Mouse (Mus musculus) monocyte, adult 2 months (primary cell): ENCODE results near the gene Pcx.

Experiments
- DNase-seq, 2 experiments: peaks; one replicate each; pipeline ENCODE4 v3.0.0; 2022; ENCODE audit warnings: low spot score in 2 of 2, low read depth in 1 of 2

Gene Pcx

DNA sequence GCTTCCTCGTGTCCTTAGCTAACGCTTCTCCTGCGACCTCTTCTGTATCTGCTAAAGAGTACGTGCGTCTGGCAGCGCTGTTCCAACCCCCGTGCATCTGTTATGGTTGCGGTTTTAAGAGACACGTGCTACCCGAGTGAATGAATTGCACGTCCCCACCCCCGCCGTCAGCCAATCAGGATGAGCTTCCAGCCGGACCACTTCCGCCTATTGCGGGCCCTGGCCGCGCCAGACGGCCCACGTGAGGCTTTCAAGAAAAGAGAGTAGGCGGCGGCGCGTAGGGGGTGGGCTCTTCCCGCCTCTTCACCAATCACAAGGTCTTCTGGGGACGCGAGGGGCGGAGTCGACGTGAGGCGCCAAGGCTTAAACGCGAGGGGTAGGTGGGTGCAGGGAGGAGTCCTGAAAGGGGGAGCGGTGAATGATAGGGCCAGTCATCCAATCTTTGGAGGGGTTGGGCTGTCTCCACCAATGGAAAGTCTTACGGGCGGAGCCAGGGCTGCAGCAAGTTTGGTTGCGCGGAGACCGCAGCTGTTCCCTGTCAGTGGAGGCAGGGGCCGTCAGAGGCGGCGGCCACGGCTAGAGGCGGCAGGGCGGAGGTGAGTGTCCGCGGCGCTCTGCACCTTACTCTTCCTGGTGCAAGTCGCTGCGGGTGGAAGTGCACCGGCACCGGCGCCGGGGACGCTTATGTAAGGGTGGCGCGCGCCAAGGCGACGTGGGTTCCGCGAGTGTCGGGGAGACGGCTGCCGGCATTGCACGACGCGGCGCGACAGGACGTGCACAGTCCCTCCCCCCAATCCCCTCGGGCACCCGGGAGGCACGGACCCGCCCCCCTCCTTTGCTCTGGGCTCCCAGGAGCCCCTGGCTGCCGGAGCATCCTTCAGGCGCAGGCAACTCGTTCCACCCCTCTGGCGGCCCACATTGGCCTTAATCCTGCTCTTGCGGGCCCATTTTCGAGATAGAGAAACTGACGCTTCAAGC lies at the start of gene Pcx:
TSS of gene Pcx (plus strand) at position 487 of the 978 bp plus-strand sequence.
- DNase-seq, result peak; percentile 98 to 99

DNA sequence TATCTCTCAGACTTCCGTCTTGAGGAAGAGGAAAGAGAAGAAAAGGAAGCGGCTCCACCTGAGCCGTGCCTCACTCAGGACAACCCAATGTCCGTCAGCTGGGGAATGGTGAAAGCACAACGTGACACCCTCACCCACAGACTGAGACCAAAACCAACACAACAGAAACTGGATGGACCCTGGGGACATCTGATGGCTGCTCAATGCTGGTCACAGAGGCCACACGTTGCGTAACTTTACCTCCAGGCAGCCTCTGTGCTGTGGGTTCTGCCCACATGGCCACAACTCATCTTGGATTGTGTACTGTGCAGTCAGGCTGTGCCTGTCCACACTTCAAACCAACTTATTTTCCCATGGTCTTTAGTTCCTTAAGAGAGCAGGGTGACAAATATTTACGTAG lies 48.3 kb upstream of the Pcx start:
- DNase-seq, result no peak

DNA sequence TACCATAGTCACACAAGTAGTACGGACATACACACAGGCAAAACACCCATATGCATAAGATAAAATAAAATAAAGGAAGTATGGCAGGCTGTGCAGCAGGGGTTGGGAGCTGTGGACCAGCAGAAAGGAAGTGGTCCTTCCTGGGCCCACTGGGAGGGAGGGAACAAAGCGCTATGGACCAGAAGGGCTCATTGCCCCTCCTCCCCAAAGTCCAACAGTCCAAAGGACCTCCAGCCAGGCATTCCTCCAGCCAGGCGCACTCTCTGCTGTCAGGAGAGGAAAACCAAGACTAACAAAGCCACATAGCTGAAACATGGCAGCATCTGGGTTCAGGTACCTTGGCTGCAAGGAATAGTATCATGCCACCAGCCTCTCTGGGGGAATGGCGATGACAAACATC lies 45.6 kb upstream of the Pcx start:
- DNase-seq, result no peak

DNA sequence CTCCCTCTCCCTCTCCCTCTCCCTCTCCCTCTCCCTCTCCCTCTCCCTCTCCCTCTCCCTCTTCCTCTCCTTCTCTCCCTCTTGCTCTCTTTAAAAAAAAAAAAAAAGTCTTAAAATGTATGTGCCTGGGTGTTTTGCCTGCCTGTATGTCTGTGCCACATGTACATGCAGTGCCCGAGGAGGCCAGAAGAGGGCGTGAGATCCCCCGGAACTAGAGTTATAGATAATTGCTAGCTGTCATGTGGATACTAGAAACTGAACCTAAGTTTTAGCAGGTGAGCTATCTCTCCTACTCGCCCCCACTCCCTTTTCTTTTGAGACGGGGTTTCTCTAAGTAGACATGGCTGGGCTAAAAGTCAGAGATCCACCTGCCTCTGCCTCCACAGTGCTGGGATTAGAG lies 41.9 kb upstream of the Pcx start:
- no peak for DNase-seq

DNA sequence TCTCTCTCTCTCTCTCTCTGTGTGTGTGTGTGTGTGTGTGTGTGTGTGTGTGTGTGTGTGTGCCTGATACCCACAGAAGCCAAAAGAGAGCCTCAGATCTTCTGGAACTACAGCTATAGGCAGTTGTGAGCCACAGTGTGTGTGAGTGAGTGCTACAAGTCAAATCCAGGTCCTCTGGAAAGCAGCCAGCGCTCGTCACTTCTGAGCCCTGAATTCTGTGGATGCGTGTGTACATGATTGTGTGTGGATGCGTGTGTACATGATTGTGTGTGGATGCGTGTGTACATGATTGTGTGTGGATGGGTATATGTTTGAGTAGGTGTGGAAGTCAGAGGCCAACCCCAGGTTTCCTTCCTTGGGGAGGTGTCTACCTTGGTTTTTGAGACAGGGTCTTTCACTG lies 36.7 kb upstream of the Pcx start:
- no peak for DNase-seq

DNA sequence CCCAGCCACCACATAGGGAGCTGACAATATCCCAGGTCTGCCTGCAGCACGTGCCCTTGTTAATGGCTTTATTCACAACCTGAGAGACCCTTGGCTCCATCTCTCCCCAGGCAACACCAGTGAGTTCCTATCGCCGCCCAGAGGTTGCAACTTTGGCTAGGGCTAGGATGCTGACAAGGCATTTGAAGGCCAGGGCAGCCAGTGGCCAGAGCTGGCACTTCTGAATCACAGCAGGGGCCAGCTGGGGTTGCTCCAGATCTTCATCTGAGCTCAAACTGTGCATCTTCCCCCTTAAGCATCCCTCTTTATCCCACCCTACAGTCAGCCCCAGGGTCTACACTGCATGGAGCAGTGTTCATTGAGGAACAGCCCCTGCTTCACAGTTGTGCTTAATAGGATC lies 35.5 kb upstream of the Pcx start:
- DNase-seq, result no peak

DNA sequence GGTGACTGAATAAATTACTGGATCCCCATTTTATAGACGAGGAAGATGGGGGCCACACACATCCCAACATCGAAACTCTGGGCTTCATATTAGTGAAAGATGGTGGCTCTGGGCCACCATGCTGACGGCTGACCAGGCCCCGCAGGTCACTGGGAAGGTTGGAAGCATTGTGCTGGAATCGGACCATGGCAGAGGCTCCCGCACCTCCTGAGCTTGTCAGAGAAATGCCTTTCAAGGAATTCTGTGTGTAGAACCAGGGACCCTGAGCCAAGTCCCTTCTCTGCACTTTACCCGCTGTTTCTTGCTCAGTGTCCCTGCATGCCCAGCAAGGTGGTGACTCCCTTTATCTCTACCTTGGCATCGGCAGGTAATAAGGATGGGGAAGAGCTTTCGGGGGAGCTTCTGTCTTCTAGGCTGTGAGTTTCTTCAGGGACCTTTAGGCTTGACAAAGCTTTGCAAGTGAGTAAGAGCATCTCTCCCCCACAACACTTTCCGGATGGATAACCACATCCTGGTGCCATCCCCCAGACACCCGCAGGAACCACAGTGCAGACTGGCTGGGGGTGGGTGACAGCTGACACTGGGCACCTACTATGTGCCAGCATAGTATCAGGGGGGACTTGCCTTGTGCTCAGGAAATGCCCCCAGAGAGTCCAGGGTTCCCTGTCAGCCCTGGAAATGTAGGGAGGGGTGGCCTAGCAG lies 34.9 kb upstream of the Pcx start:
- no peak for DNase-seq

DNA sequence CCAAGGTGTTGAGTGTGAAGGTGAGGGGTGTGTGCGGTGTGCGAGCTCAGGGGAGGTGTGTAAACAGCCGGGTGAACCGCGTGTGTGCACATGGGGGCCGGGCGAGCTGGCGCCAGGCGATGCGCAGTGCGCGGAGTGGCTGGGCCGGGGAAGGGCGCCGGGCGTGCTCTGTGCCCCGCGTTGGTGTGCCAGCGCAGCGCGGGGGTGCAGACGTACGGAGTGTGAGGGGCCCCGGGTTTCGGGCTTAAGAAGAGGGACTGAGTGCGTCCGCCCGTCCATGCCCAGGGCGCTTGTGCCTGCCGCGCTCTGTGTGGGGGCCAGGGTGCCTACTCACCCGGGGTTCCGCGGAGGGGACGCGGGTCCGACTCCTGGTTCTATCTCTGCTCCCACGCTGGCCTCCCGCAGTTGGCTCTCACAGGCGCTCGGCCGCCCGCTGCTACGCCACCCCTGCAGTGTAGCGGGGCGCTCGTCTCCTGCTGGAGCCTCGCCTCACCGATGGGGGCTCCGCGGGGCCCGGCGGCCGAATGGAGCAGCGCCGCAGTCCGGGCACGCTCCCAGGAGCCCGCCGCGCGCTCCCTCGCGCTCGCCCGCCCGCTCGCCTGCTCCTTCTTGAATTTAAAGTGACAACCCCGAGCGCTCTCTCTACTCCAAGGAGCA lies 33.5 kb upstream of the Pcx start:
- no peak for DNase-seq

DNA sequence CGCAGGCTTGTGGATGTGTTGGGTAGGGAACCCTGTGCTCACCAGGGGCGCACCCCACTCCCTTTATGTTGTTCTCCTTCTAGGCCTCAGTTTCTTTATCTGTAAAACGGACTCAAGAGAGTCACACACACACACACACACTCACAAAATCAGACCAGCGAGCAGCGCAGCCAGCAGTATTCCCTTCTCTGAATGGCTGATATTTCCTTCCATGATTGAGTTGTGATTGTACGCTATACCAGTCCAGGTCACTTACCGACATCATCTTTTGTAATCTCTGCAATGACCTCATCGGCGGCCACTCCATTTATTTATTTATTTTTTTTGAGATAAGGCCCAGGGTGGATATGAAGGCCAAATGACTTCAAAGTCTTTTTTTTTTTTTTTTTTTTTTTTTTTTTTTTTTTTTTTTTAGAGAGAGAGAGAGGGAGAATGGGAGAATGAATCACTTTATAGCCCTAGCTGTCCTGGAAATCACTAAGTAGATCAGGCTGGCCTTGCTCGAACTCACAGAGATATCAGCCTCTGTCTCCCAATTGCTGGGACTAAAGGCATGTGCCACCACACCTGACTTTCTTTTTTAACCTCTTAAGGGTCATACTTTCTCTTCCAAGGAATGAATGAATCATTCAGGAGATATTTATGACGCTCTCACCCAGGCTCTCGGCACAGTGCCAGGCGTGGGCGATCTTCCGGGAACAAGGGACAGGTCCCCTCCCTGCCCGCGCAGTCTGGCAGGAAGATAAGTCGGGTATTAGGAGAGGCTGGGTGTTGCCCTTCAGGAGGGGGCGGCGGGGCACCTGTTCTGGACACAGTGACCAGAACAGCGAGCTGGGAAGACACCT lies 32.7 kb upstream of the Pcx start, which contains the start of gene Syt12:
TSS of gene Syt12 (minus strand) at position 103 of the 845 bp plus-strand sequence.
- DNase-seq, result no peak

DNA sequence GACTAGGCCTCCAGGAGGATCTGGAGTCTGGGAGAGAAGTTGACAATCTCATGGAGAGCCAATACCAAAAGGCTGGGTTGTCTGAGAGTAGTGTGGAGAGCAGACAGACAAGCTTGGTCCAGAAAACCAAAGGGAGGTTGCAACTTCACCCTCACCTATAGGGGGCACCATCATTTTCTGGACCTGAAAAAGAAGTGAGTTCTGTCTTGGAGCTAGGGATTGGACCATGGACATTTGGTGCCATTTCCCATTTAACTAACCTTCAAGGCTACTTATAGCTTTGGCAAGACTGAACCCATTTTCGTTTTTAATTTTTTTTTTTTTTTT lies 32.1 kb upstream of the Pcx start:
- no peak for DNase-seq

DNA sequence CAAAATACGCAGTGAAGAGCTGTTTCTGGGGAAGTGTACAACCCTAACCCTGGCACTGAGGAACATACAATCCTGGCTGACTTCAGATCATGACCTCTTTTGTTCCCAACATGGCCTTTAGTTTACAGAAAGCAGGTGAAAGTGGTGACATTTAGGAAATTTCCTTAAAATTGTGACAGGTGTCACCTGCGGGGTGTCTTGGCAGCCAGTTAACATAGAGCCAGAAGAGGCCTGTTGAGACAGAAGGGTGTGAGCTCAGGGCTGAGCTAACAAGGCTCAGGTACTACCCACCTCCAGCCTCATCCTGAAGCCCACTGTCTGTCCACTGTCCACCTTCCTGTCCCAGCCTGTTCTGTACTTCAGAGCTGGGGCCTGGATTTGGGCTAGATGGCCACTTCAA lies 30.2 kb upstream of the Pcx start:
- DNase-seq, result no peak

DNA sequence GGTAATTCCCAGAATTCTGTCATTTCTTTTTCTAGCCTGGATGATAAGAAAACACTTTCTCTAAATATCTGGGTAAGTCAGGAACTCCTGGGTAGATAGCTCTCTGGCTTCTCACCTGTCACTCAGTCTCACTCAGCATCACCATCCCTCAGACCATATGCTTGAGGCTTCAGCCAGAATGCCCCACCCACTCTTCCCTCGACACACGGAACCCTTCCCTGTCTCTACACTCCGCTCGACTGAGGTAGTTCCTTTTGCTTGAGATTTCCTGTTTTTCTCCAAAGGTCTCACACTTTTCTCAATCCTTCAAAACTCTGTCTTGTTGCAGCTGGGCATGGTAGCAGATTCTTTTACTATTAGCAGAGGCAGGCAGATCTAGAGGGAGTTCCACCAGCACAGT lies 28.9 kb upstream of the Pcx start:
- DNase-seq, result no peak

DNA sequence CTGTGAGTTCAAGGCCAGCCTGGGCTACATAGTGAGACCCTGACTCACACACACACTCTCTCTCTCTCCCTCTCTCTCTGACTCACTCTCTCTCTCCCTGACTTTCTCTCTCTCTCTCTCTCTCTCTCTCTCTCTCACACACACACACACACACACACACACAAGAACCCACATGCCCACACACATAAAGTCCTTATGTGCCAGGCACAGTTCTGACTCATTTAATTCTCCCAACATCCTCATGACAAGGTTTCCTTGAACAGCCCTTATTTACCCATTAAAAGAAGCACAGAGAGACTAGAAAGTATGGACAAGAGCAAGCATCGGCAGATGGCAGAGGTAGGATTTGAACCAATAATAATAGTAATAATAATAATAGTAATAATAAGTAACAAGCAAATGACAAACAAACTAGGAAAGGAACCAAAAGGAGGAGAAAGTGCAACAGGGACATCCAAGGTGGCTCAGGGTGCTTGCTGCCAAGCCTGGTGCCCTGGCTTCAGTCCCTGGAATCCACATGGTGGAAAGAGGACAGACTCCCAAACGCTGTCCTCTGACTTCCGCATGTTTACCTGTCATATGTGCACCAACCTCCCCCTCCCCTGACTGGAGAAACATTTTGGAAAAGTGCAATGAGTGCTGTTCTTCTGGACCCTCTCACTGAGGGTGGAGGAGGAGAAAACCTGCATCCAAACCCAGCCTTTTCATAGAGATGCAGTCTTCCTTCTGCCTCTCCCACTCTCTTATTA lies 28.0 kb upstream of the Pcx start:
- no peak for DNase-seq

DNA sequence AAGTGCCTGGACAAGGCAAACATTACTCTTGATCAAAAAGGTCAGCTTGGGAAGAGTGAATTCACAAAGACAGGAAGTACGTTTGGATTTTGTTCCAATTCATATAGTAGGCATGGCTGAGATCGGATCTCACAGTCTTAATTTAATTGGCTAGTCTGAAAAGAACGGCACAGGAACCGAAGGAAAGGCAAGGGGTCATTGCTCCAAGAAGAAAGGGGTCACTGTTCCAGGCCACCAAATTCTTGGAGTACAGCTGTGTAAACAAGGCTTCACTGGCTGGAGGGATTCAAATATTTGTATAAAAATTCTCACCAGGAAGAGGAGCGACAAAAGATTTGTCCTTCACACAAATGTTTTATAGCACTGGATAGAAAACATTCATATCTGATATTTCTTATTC lies 25.3 kb upstream of the Pcx start:
- DNase-seq, result no peak

DNA sequence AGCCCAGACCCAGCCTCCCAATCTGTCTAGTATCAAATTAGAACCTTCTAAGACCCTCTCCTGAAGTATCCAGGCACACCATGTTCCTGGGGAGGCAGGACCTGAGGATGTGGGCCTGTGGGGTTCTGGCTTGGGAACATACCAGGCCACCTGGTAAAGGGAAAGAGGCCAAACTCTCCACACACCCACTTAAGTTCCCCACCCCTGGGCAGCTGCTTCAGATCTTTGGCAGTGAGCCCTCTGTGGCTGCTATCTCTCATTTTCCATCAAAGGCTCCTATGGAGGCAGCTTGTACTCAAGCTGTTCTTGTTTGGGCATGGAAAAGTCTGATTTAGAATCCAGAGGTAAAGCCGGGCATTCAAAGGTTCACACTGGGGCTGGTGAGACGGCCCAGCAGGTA lies 22.4 kb upstream of the Pcx start:
- DNase-seq, result no peak

DNA sequence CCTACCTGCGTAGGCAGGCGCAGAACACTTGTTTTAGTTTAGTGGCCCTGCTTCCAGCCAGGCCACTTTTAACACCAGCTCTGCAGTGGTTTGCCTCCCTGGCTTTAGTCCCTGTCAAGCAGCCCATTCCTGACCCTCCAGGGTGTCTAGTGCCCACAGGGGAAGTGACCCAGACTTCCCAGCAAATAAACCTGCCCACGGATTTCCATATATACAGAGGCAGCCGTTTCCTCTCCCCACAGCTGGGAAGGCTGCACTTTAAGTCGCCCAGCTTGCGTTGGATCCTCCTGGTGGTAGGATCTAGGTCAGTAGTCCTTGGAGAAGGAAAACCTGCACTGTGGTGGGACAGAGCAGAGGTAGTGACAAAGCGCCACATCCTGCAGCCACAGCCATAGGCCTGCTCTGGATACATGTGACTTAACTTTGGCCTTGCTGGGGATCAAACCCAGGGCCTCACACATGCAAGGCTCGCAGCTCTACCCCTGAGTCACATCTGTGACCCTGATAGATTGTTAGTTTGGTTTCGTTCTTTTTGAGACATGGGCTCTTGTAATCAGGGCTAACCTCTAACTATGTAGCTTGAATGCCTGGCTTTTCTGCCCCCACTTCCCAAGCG lies 19.1 kb upstream of the Pcx start:
- no peak for DNase-seq

DNA sequence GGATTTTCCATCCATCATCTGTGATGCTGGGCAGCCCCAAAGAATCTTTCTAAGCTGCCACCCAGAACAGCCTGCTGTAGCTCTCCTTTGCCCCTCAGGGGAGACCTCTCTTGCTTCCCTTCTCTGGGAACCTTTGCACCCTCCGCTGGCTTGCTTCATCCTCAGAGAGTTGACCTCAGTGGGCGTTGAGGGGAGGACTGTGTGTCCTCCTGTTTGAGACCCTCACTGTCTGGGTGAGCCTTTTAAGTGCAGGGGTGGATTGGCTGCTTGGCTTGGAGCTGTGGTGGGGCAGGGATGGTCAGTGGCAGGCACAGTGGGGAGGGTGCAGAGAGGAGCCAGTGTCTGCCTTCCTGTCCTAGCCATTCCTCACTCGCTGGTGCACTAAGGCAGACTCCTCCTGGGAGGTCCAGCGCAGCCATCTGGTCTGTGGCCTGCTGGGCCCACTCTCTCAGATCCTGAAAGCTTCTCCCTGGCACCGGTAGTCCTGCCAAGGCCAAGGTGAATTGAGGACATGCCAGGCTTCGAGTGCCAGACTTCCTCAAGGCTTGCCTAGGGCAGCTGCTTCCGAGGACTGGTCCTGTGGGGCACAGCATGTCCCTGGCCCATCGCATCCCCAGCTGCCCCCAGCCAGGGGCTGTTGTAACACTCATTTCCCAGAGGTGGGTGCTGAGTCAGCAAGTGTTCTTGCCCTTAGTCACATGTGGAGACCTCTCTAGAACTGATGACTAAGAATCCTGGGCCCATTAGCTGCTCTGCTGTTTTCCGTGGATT lies 17.6 kb upstream of the Pcx start:
- DNase-seq, result no peak

DNA sequence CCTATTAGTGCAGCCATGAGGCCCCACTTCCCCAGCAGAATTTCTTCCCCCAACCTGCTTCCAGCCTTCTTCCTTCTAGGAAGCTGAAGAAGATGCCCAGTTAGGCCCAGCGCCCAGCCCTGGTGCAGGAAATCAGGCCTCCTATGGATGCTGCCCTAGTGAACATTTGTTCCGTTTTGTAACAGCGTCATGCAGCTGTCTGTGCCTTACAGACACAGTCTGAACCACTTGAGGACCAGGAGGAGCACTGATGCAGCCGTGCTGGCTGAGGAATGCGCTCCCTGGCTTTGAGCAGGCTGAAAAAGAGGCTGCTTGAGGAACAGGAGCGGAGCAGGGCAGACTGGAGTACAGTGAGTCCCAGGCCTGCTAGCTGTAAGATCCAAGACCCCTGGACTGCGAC lies 15.6 kb upstream of the Pcx start:
- DNase-seq, result no peak

DNA sequence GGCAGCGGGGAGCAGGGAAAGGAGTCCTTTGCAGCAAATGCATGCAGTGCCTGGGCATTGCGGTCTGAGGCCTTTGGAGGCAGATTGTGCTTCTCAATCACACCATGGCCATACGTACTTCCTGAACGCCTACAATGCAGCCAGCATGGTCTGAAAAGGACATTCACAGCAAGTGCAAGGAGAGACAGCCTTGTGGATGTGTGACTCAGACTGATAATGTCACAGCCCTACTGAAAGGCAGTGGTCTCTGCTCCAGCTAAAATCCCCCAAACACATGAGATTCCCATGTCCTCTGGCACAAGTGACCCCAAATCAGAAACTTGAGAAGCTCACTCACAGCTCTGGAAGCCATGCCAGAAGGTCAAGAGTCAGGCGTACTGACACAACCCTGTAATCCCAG lies 14.5 kb upstream of the Pcx start:
- no peak for DNase-seq
